Mouse (Mus musculus) adrenal gland, adult 8-10 months (tissue): ENCODE data around the gene Bbip1. TPM values are rescaled to one million over a fixed set of nuclear protein-coding genes. Genes with fewer than 3 reads are reported as not detected.
"Not testable (repeated sequence)": the region's sequence is repeated elsewhere in the genome, so short reads cannot be mapped to it uniquely, and the experiment has no call there.

Experiments
- DNase-seq: peaks from one replicate; pipeline ENCODE4 v3.0.0; 2022
- total RNA-seq, 4 experiments: library from RNA; stranded (reverse); gene quantifications; 2 replicates each; pipeline ENCODE4 v1.2.4; 2022

Bbip1 gene
- total RNA-seq, 4 experiments from 2014 or later: 21.2 to 30.7 (median 26.0) TPM

GRCm38 (mm10) chr19:53925338-53925751 lies 19.1 kb downstream of the Bbip1 start:
- no peak for DNase-seq

- DNase-seq: not testable (repeated sequence)
Measured at GRCm38 (mm10) chr19:53921996-53922395, 22.4 kb downstream of the Bbip1 start.

GRCm38 (mm10) chr19:53919541-53919940 lies 24.9 kb downstream of the Bbip1 start:
- DNase-seq: peak; percentile 29

DNA sequence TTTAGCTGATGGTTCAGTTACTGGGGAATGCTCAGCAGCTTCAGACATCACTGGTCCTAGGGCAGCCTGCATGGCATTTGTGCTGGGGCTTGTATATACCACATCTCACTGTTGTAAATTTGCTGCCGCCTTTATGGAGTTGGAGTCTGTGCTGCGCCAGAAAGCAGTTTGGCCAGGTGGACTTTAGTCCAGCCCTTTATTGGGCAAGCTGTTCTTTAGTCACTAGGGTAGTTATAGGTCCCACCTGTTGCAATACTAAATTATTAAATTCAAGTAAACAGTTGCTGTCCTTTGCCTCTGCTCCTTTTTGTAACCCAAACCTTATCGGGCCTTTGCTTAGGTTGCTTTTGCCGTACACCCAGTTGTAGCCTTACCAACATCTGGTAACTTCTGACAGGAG lies 29.5 kb downstream of the Bbip1 start:
- no peak for DNase-seq

- not testable (repeated sequence) for DNase-seq
Measured at GRCm38 (mm10) chr19:53906703-53907070, 37.7 kb downstream of the Bbip1 start.

GRCm38 (mm10) chr19:53906033-53906702 lies 38.3 kb downstream of the Bbip1 start:
- no peak for DNase-seq

DNA sequence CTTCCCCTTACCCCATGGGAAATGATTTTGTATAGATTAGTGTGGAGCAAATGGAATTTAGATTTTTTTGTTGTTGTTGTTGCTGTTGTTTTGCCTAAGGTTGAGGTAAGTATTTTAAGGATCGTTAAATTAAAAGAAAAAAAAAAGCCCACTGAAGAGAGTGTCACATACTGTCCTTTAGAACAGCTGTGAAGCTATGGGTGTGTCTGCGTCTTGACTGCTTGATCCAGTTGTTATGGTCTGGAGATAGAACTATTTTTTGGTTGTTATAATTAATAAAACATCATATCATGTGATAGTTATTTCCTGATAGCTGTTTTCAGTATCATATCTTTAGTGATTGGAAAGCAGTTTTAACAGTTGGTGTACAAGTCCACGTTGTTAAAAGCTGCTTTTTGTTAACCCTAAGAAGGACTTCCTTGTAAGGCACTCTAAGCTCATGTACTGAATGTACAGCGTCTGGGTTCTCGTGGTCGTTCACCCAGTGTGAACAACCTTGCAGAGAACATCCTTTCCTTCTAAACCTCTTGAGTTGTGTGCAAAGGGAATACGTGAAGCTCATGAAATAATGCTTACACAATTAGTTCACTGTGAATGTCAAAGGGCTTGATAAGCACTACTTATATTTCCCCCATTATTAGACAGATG lies 39.5 kb downstream of the Bbip1 start:
- DNase-seq: no peak

- DNase-seq: peak; percentile 36
Measured at GRCm38 (mm10) chr19:53903507-53904321, 40.7 kb downstream of the Bbip1 start.

DNA sequence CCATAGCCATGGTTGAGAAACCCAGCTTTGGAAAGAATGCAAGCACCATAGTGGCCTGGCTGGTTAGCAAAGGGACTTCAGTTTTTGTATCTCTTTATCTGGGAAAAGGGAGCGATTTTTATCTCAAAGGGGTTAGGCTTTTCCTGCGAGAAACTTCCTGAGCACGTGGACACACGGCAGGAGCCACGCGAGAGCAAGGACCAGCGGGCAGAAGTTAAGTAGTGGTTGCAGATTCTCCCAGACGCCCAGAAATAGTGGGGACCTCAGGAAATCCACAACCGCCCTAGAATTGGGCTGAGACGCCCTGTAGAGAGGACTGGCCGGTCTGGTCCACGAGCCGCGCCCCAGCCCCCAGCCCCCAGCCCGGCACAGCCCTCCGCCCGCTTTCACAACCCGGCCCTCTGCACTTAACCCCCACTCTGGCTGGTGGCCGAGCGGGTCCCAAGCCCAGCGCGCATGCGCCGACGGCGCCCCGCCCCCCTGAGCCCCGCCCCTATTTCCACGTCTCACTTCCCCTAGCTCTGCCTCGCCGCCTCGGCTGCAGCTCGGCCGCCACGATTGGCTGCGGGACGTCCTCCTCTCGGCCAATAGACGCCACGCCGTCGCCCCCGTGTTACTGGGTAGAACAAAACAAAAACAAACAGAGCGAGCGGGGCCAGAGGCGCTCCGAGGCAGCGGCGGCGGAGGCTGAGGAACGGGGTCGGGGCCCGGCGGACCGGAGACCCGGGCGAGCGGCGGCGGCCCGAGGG lies 41.5 kb downstream of the Bbip1 start:
- DNase-seq: peak; percentile 95

- DNase-seq: no peak
Measured at GRCm38 (mm10) chr19:53901931-53902738, 42.3 kb downstream of the Bbip1 start.

DNA sequence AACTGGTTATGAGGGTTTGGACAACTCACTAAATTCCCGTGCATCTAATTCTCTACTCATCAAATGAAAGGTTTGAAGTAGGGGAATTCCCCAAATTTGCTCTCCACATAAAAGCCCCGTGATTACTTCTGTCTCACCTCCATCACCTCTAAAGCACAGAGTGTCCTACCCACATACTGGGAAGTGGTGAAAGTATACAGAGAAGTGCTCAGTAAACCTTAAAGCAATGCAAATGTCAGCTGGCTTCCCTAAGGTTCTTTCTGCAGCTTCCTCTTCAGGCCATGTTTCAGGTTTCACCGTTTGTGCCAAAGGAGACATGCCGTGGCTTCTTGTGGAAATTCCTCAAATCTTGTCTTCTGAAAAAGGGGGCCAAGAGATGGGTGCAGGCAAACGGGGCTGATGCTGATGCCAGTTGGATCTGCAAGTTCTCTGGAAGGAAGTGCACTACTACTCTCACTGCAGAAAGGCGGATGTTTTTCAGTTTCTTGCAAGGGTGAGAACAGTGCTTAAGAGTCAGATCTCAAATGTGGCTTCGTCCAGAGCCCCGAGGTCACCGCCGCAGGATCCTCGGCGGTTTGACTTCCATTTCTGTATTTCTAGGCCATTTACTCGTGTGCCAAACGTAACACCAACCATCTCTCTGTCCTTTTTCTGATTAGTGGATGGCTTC lies 44.4 kb downstream of the Bbip1 start:
- no peak for DNase-seq

- no peak for DNase-seq
Measured at GRCm38 (mm10) chr19:53898970-53899900, 45.2 kb downstream of the Bbip1 start.

- no peak for DNase-seq
Measured at GRCm38 (mm10) chr19:53898498-53898897, 45.9 kb downstream of the Bbip1 start.

DNA sequence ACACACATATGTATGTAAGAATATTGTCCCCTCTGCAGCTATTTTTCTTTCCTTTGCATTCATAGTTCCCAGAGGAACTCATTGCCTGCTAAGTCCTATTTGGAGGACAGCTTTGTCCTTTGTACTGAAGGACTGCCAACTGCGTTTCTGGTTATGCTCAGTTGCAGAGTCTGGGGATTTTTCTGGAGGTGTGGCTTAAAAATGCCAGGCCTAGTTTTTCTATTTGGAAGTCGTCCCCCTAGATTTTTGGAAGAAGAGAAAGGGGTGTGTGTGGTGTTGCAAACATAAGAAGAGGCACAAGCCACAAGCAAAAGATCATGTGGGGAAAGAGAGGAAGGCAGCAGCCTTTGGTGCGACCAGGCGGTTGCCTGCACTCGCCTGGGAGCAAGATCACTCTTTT lies 46.4 kb downstream of the Bbip1 start:
- DNase-seq: no peak

DNA sequence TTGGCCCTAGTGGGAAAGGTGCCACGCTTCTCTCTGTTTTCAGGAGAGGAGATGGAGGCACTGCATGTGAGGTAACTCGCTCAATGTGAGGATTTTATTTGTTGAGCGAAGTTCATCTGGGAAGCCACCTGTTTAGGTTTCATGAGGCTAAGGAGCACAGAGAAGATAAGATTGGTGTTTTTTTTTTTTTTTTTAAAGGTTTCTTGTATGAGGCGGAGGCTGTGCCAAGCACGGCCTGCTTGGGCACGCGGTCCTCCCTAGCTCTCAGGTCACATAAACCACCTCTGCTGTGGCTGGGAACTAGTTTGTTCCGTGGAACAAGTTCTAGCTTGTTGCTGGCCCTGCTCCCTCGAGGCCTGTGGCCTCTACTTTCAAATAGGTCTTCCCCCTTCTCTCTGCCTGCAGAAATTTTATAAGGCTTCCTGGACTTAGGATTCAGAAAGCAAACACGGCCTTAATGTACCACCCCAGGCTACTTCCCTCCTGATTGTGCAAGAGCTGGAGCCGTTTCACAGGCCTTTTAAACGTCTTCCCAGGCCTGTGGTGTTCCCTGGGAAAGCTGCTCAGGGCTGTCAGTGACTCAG lies 49.8 kb downstream of the Bbip1 start:
- DNase-seq: no peak

DNA sequence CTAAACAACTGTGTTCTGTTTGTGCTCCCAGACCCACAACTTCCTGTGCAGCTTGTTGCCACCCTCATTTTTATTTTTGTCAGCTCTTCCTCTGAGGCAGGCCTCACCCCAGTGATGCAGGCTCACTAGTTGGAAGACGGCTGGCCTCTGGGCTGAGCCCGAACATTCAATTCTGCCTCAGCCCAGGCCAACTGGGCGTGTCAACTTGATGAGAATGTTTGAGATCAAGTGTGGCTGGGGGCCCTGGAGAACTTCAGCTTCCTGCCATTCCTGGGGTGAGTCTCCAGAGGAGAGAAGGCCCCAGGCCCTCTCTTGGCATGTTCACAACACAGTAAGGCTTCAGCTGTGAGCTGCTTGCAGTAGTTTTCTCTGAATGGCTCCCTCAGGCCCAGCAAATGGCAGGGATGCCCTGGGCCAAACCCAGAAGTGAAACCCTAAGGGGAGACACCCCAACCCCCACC lies 50.7 kb downstream of the Bbip1 start:
- no peak for DNase-seq

DNA sequence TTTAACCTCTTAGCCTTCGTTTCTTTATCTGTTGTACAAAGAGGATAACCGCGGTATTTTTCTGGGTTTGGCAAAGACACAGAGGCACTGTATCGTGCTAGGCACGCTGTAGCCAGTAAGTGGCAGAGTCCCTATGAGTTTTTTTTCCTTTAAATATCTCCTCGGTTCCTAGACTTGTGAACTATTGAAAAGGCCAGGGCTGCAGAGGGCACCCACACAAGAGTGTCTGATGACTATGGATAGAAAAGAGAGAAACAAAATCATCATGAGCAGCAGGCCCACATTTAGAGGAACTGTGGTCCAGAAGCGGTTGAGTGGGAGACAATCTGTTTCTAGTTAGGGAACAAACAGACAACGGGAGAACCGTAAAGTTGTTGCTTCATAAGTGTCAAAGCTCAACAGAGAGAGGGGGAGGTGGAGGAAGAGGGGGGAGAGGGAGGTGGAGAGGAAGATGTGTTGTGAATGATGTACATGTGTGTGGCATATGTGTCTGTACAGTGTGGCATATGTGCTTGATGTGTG lies 51.5 kb downstream of the Bbip1 start:
- no peak for DNase-seq

GRCm38 (mm10) chr19:53892061-53892460 lies 52.4 kb downstream of the Bbip1 start, which contains the start of gene Pdcd4:
Gene Pdcd4, plus strand, starts transcription at chr19:53892231.
- DNase-seq: no peak

DNA sequence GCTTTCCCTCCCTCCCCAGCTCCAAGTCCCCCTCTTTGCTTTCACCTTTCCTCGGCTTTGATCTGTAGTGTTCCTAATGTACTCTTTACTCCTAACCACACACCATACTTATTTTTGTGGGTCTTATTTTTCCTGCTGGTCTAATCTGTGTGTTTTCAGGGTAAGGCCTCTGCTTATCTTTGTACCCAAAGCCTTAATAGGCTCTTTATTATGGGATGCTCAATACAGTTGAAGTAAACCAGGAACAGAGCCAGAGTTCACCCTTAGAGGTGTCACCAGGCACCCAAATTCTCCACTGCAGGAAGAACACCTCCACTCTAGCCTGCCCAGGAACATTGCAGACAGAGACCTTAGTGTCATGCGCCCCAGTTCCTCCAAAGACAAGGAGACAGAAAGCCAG lies 52.9 kb downstream of the Bbip1 start:
- no peak for DNase-seq
